Mouse (Mus musculus) intestine, embryonic 15.5 days (tissue): ENCODE results near the gene Chaf1a. TPM values are rescaled to one million over a fixed set of nuclear protein-coding genes. Genes with fewer than 3 reads are reported as not detected.
"Not testable (repeated sequence)": the region's sequence is repeated elsewhere in the genome, so short reads cannot be mapped to it uniquely, and the experiment has no call there.

Source experiments
- ATAC-seq: fragments of 200-750 bp; cut with Nextera tagmentation; 2 replicates; pipeline ENCODE4 v1.8.0; 2017; ENCODE audit warnings: moderate TSS enrichment, moderate library complexity
- H3K27ac ChIP-seq: fragments of 300-500 bp; sonication (generic); 2 replicates; pipeline ENCODE4 v1.5.1; 2015; ENCODE audit warnings: mild to moderate bottlenecking, inconsistent platforms
- H3K27me3 ChIP-seq: fragments of 300-500 bp; sonication (generic); replicated peaks from 2 replicates; pipeline ENCODE4 v1.6.1; 2015; ENCODE audit warnings: inconsistent platforms
- H3K36me3 ChIP-seq: fragments of 300-500 bp; sonication (generic); 2 replicates; pipeline ENCODE4 v1.6.1; 2015; ENCODE audit warnings: inconsistent platforms
- H3K4me1 ChIP-seq: fragments of 300-500 bp; sonication (generic); replicated peaks from 2 replicates; pipeline ENCODE4 v1.6.1; 2015; ENCODE audit warnings: inconsistent platforms
- H3K4me2 ChIP-seq: fragments of 300-500 bp; sonication (generic); replicated peaks from 2 replicates; pipeline ENCODE4 v1.6.1; 2015; ENCODE audit warnings: mild to moderate bottlenecking, inconsistent platforms
- H3K4me3 ChIP-seq: fragments of 300-500 bp; sonication (generic); replicated peaks from 2 replicates; pipeline ENCODE4 v1.5.1; 2015; ENCODE audit warnings: inconsistent platforms
- H3K9ac ChIP-seq: fragments of 300-500 bp; sonication (generic); 2 replicates; pipeline ENCODE4 v1.6.1; 2015; ENCODE audit warnings: inconsistent platforms
- H3K9me3 ChIP-seq: fragments of 300-500 bp; sonication (generic); 2 replicates; pipeline ENCODE4 v1.6.1; 2016; ENCODE audit warnings: inconsistent platforms
- WGBS: fragments of 180-500 bp; shearing (Covaris S2); methylation state at CpG from one replicate; pipeline ENCODE4 v1.1.7; 2015; 5-methylcytosine and 5-hydroxymethylcytosine counted together
- polyA plus RNA-seq: library from polyadenylated mRNA; unstranded; fragments of >200 nt; fragmentation: Nextera tagmentation; extraction: Ambion mirVana; gene quantifications from 2 replicates; pipeline ENCODE4 v1.2.1, GENCODE M21; 2015

Chaf1a gene
- polyA plus RNA-seq, 1 experiment from 2014 or later: 22.4 TPM

DNA sequence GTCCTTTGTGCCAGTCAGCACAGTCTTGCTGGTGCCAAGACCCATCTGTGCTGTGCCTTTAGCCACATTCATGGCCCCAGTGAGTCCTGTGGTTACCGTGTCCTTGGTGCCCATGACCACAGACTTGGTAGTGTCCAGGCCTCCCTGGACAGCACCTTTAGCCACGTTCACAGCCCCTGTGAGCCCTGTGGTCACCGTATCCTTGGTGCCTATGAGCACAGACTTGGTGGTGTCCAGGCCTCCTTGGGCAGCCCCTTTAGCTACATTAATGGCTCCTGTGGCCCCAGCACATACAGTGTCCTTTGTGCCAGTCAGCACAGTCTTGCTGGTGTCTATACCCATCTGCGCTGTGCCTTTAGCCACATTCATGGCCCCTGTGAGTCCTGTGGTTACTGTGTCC lies 66.2 kb downstream of the Chaf1a start:
- H3K27ac ChIP-seq, H3K9me3 ChIP-seq, H3K4me2 ChIP-seq, H3K27me3 ChIP-seq, H3K36me3 ChIP-seq, H3K4me3 ChIP-seq, ATAC-seq, H3K9ac ChIP-seq, H3K4me1 ChIP-seq: not testable (repeated sequence)
- 96% methylated on average over 4 of the region's 4 CpGs for WGBS

DNA sequence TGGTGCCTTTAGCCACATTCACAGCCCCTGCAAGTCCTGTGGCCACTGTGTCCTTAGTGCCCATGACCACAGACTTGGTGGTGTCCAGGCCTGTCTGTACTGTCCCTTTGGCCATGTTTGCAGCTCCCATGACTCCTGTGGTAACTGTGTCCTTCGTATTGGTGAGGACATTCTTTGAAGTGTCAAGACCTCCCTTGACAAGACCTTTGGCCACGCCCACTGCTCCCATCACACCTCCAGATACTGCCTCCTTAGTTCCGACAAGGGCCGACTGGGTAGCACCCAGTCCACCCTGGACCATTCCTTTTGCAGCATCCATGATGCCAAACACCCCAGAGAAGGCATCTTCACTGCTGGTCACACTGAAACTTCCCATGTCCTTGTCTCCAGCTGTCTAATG lies 66.7 kb downstream of the Chaf1a start:
- no peaks in the 10 kb centered on the region for H3K27me3 ChIP-seq
- no peaks in the 10 kb centered on the region for H3K4me1 ChIP-seq
- WGBS: 64% methylated on average over 4 of the region's 4 CpGs
- H3K27ac ChIP-seq: no peak overlapping the region
- no peak overlapping the region for H3K4me3 ChIP-seq
- no peak overlapping the region for H3K9ac ChIP-seq
- no peak for ATAC-seq
- peaks cover 6% of the 10 kb centered on the region; the same call in 1 of the 2 replicates for H3K36me3 ChIP-seq
- H3K4me2 ChIP-seq: no peak overlapping the region
- H3K9me3 ChIP-seq: no peaks in the 10 kb centered on the region

DNA sequence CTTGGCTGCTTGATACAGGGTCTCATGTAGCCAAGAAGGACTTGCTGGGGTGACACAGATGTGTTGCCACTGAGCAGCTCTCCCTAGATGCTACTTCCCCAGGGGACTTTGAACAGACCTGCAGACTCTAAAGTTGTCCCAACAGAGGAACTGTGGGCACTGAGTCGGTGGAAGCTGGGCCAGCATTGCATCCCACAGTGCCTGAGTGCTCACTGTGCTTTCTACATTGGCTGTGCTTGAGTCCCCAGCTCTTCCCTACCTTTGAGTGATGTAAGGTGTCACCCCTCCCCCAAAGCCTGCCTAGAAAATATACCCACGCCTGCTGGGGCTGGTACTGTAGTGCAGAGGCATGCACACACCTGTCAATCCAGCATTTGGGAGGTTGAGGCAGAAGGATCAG lies 67.5 kb downstream of the Chaf1a start:
- Histone ChIP-seq H3K27me3 (no peaks in the 10 kb centered on the region), H3K27ac (no peak overlapping the region), H3K4me2 (no peak overlapping the region), H3K4me1 (no peaks in the 10 kb centered on the region), H3K9me3 (no peaks in the 10 kb centered on the region), H3K4me3 (no peak overlapping the region), H3K36me3 (peaks cover 2% of the 10 kb centered on the region; the same call in 1 of the 2 replicates), H3K9ac (no peak overlapping the region)
- 58% methylated on average over 2 of the region's 2 CpGs for WGBS
- no peak for ATAC-seq

DNA sequence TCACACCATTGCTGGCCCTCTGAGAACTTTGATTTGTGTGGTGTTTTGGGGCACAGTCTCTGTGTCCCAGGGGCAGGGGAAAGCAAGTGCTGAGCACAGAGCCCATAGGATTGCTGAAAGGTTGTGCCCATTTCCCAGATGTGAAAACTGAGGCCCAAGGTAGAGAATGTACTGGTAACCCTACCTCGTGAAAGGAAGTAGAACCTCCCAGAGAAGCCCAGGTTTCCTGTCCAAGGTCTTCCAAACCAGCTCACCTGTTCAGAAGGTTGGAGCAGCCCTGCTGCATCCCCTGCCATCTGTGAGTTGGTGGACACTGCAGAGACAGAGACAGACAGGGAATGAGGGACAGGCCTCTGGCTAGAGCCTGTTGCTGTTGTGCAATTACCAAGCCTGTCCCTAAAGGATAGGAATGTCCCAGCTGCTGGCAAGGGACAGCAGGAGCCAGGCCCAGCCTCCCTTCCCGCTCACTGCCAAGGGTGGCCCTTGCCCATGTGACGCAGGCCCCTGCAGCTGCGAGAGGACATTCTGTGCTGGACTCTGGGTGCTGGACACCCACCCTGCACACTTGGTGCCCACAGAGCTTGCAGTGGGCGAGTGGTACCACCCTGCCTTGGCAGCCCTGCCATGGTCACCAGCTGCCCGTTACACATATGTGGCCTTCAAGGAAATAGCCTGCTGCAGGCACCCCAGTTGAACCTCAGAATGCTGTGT lies 68.2 kb downstream of the Chaf1a start:
- H3K36me3 ChIP-seq: no peaks in the 10 kb centered on the region
- no peak for ATAC-seq
- H3K27me3 ChIP-seq: no peaks in the 10 kb centered on the region
- no peak overlapping the region for H3K27ac ChIP-seq
- 75% methylated on average over 6 of the region's 6 CpGs for WGBS
- no peaks in the 10 kb centered on the region for H3K4me1 ChIP-seq
- no peak overlapping the region for H3K4me2 ChIP-seq
- no peak overlapping the region for H3K4me3 ChIP-seq
- H3K9ac ChIP-seq: 0 out of 2 replicates have a peak overlapping the region, but pooled peaks have one; percentile 5
- H3K9me3 ChIP-seq: no peaks in the 10 kb centered on the region

DNA sequence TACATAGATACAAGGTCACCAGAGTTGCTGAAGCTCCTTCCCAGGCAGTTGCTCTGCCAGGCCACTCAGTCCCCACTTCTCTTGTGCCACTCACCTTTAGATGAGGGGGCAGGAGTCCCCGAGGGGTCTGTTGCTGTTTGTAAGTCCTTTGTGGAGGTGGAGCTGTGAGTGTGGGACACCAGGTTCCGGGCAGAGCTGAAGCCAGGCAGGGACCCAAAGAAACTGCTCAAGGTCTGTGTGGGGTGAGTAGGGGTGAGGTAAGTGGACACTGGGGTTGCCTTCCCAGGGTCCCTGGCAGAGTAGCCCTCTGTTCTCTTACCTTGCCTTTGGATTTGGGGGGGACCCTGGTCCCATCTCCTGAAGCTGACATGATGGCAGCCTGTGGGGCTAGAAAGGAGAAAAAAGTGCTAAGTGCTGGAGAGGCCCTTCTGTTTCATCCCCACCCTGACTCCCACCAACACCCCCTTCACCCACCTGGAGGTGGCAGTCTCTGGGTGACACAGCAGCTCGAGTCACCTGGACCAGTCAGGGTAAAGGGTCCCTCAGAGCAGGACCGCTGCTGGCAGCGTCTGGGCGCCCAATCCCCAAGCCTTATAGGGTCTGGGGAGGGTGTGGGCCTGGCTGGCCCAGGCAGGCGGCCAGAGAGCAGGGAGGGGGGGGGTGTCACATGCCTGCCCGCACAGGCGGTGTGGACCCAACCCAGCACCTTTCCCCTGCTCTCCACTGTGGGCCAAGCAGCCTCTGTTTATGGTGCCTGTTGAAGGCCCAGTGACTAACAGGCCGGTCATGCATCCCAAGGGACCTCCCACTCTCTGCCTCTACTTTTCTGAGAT lies 69.2 kb downstream of the Chaf1a start, which contains the start of gene Plin4:
Plin4 (minus strand) TSS at position 585 of the 833 bp plus-strand sequence.
- no peaks in the 10 kb centered on the region for H3K9me3 ChIP-seq
- peak; percentile 30 for ATAC-seq
- H3K27me3 ChIP-seq: no peaks in the 10 kb centered on the region
- H3K4me1 ChIP-seq: no peaks in the 10 kb centered on the region
- no peaks in the 10 kb centered on the region for H3K36me3 ChIP-seq
- 59% methylated on average over 10 of the region's 10 CpGs for WGBS
- H3K9ac ChIP-seq: 0 out of 2 replicates have a peak within 1 kb of the TSS, but pooled peaks have one; percentile 5
- no peak within 1 kb of the TSS for H3K27ac ChIP-seq
- no peak within 1 kb of the TSS for H3K4me2 ChIP-seq
- no peak within 1 kb of the TSS for H3K4me3 ChIP-seq

DNA sequence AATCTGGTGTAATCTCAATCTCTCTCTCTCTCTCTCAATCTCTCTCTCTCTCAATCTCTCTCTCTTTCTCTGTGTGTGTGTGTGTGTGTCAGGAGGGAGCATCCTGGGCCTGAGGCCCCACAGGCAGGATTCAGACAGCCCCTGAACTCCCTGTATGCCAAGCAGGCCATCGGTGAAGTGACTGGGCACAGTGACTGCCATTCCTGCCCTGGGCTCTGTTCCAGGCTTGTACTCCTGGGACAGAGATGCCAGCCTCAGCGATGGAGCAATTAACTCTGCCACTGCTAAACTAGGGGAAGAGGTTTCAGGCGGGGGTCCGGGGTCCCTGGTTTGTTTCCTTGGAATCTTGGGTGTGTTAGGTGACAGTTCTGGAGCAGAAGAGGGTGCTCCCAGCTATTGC lies 70.3 kb downstream of the Chaf1a start:
- no peak overlapping the region for H3K4me2 ChIP-seq
- 76% methylated on average over 4 of the region's 4 CpGs for WGBS
- H3K4me3 ChIP-seq: no peak overlapping the region

DNA sequence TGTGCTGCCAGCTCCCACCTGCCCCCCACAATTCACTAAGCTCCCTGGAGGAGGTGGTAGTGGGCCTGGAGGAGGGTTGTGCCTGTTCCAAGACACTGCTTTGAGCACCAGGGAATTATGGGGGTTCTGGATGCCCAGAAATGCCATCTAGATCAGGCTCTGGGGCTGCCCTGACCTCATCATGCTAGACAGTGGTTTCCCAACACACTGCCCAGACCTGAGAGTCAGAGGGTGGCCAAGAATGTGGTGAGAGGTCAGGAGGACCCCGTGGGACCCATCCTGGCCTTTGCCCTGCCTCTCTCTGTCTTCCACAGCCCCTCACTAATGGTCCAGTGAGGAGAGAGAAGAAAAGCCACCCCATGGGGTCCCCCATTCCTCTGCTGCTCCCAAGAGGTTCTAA lies 70.8 kb downstream of the Chaf1a start:
- Histone ChIP-seq H3K36me3 (no peaks in the 10 kb centered on the region), H3K4me1 (no peaks in the 10 kb centered on the region), H3K9me3 (no peaks in the 10 kb centered on the region), H3K4me2 (no peak overlapping the region), H3K4me3 (no peak overlapping the region), H3K9ac (no peak overlapping the region), H3K27ac (no peak overlapping the region), H3K27me3 (no peaks in the 10 kb centered on the region)
- WGBS: 55% methylated on average over 1 of the region's 1 CpGs
- ATAC-seq: no peak

More for the DNA sequence above, 70.3 kb downstream of the Chaf1a start:
- no peaks in the 10 kb centered on the region for H3K9me3 ChIP-seq
- H3K9ac ChIP-seq: no peak overlapping the region
- no peaks in the 10 kb centered on the region for H3K36me3 ChIP-seq
- no peak overlapping the region for H3K27ac ChIP-seq
- ATAC-seq: no peak
- no peaks in the 10 kb centered on the region for H3K27me3 ChIP-seq
- H3K4me1 ChIP-seq: no peaks in the 10 kb centered on the region

DNA sequence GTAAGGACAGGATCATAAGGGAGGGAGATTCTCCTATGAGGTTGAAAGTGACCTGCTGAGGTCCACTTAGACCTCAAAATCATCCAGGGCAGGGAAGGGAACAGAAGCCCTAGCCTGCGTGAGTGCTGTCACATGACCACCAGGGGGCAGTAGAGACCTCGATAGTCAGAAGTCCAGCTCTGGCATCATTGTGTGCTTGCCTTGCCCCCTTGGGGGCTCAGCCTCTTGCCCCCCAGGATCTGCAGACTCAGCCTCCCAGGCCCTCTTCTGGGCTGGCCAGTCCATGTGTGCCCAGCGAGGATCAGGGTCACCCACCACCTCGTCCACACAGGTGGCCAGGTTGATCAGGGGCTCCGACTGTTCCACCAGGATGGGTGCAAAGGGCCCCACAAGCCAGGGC lies 71.6 kb downstream of the Chaf1a start:
- H3K27me3 ChIP-seq: peaks cover 4% of the 10 kb centered on the region; the same call in 1 of the 2 replicates
- no peak overlapping the region for H3K4me2 ChIP-seq
- ATAC-seq: 0 out of 2 replicates have a peak, but pooled peaks have one; percentile 32
- 55% methylated on average over 5 of the region's 5 CpGs for WGBS
- no peak overlapping the region for H3K27ac ChIP-seq
- no peak overlapping the region for H3K9ac ChIP-seq
- no peak overlapping the region for H3K4me3 ChIP-seq
- no peaks in the 10 kb centered on the region for H3K4me1 ChIP-seq
- H3K9me3 ChIP-seq: no peaks in the 10 kb centered on the region
- no peaks in the 10 kb centered on the region for H3K36me3 ChIP-seq

DNA sequence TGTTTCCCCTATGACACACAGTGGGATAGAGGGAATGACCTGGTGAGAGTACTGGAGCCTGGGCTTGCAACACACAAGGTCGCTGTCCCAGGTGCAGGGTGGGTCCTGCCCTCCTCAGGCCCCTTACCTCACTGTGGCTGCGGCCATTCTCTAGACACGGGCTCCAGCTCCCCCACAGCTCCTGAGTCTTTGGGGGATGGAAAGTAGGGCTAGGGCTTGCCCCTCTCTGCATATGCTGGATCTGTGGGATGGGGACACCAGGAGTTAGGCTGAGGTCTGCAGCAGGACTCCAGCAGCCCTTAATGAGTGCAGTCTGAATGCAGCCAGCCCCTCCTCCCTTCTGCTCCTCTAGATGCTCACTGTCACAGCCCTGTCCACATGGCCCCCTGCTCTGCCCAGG lies 72.5 kb downstream of the Chaf1a start:
- H3K4me3 ChIP-seq: no peak overlapping the region
- H3K27ac ChIP-seq: no peak overlapping the region
- no peak for ATAC-seq
- H3K36me3 ChIP-seq: no peaks in the 10 kb centered on the region
- peaks cover 6% of the 10 kb centered on the region for H3K4me1 ChIP-seq
- no peak overlapping the region for H3K4me2 ChIP-seq
- H3K9ac ChIP-seq: no peak overlapping the region
- no peaks in the 10 kb centered on the region for H3K9me3 ChIP-seq
- 67% methylated on average over 3 of the region's 3 CpGs for WGBS
- peaks cover 10% of the 10 kb centered on the region; the same call in 1 of the 2 replicates for H3K27me3 ChIP-seq

DNA sequence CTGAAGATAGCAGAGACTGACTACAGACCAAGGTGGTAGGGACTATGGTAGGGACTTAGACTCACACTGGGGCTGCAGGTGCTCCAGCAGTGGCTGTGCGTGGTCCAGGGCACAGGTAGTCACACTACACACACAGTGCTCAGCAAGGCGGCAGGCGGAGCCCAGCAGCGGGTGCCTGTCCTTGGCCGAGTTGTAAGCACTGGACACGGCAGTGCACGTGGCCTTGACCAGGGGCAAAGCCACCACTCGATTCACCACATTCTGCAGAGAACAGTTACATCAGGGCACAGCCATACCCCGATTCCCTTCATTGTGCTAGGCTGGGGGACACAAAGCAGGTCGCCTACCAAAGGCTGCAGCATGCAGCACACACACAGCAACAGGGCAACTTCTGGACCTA lies 76.0 kb downstream of the Chaf1a start:
- H3K36me3 ChIP-seq: no peaks in the 10 kb centered on the region
- no peak for ATAC-seq
- H3K27me3 ChIP-seq: peaks cover 35% of the 10 kb centered on the region
- no peak overlapping the region for H3K27ac ChIP-seq
- 69% methylated on average over 10 of the region's 10 CpGs for WGBS
- no peak overlapping the region for H3K4me2 ChIP-seq
- no peak overlapping the region for H3K9ac ChIP-seq
- peaks cover 16% of the 10 kb centered on the region for H3K4me1 ChIP-seq
- H3K9me3 ChIP-seq: no peaks in the 10 kb centered on the region
- no peak overlapping the region for H3K4me3 ChIP-seq

DNA sequence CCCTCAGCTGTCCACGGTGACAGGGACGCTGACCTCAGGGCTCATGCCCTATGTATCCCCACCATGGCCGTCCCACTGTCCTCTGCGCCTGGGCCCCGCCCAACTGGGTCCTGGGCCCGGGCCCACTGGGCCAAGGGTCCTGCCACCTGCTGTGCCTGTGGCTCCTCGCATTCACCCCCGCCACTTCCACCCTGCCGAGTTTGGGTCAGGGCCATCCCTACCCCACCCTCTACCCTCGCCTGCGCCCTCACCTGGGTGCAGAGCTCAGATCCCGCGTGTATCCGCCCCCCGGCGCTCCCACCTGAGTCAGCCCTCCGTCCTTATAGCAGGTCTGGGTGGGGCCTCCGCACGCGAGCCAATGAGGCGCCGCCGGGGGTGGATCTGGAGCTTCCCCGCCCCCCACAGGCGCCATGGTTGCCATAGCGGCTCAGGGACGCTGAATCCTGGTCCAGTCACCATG lies 77.0 kb downstream of the Chaf1a start, which contains the start of gene Plin5:
Plin5 (minus strand) TSS at position 346 of the 460 bp plus-strand sequence.
- Histone ChIP-seq H3K4me3 (peak within 1 kb of the TSS; percentile 32), H3K4me1 (peaks cover 16% of the 10 kb centered on the region), H3K4me2 (peak within 1 kb of the TSS; percentile 71), H3K27me3 (peaks cover 46% of the 10 kb centered on the region), H3K9ac (peak within 1 kb of the TSS; percentile 40), H3K36me3 (no peaks in the 10 kb centered on the region), H3K27ac (no peak within 1 kb of the TSS), H3K9me3 (no peaks in the 10 kb centered on the region)
- ATAC-seq: peak; percentile 79
- WGBS: 1% methylated on average over 27 of the region's 27 CpGs

DNA sequence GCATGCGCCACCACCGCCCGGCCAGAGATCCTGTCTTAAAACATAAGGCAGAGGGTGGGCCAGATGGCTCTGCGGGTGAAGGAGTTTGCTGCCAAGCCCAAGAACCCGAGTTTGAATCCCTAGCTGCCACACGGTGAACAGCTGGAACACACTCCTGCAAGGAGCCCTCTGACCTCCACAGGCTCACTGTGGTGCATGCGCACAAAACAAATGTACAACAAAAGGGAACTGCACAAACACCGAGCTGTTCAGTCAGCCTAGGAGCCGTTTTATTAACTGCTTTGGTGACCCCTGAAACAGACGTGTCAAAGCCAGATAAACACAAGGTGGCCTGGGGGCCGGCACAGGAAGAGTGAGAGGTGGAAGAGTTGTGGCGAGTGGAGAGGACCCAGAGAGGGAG lies 79.2 kb downstream of the Chaf1a start:
- 32% methylated on average over 12 of the region's 12 CpGs for WGBS
- ATAC-seq: no peak
- no peak overlapping the region for H3K4me3 ChIP-seq
- H3K27me3 ChIP-seq: peaks cover 65% of the 10 kb centered on the region
- no peak overlapping the region for H3K9ac ChIP-seq
- no peaks in the 10 kb centered on the region for H3K9me3 ChIP-seq
- H3K4me2 ChIP-seq: peak overlapping the region; percentile 48
- no peaks in the 10 kb centered on the region for H3K36me3 ChIP-seq
- H3K4me1 ChIP-seq: peaks cover 24% of the 10 kb centered on the region
- no peak overlapping the region for H3K27ac ChIP-seq
